Mouse (Mus musculus): ENCODE data around the gene Apol7a. TPM values are rescaled to one million over a fixed set of nuclear protein-coding genes. Genes with fewer than 3 reads are reported as not detected.
A peak's percentile ranks its signal among the peaks of the same experiment; 100 is the strongest.

The Apol7a gene
- total and polyA plus RNA-seq, 2 experiments from 2014 or later: not detected

- Histone ChIP-seq H3K4me2 (ENCODE audit: low read depth, low read length) (peak overlapping the region; percentile 55), H3K27me3 (ENCODE audit: insufficient read depth, low read length) (no peaks in the 10 kb centered on the region), H3K4me1 (ENCODE audit: insufficient read depth, low read length) (peaks cover 16% of the 10 kb centered on the region), H3K4me3 (ENCODE audit: low read length) (no peak overlapping the region), H3K9me3 (ENCODE audit: low read length) (no peaks in the 10 kb centered on the region), H3K27ac (peak overlapping the region; percentile 79), H3K36me3 (ENCODE audit: insufficient read depth, low read length) (no peaks in the 10 kb centered on the region), H3K9ac (replicated peaks; ENCODE audit: low read length) (peak overlapping the region; percentile 30; the same call in 1 of the 2 replicates)
- ATAC-seq (peak; percentile 28), DNase-seq (ENCODE audit: low spot score) (peak; percentile 50)
- WGBS: 37% methylated on average over 17 of the region's 17 CpGs
- TF ChIP-seq CTCF (IDR thresholded peaks at IDR 0.05; ENCODE audit: low read depth): no peak
Measured at GRCm38 (mm10) chr15:77344127-77345125, 54.5 kb downstream of the Apol7a start.

- peak overlapping the region; percentile 79 for H3K27ac ChIP-seq
- H3K9me3 ChIP-seq (ENCODE audit: low read length): no peaks in the 10 kb centered on the region
- no peaks in the 10 kb centered on the region for H3K27me3 ChIP-seq (ENCODE audit: insufficient read depth, low read length)
- peak; percentile 85 for TF ChIP-seq CTCF (IDR thresholded peaks at IDR 0.05; ENCODE audit: low read depth)
- H3K4me2 ChIP-seq (ENCODE audit: low read depth, low read length): peak overlapping the region; percentile 55
- DNase-seq (ENCODE audit: low spot score) (peak; percentile 76), ATAC-seq (peak; percentile 75)
- H3K36me3 ChIP-seq (ENCODE audit: insufficient read depth, low read length): no peaks in the 10 kb centered on the region
- 6% methylated on average over 13 of the region's 13 CpGs for WGBS
- H3K9ac ChIP-seq (replicated peaks; ENCODE audit: low read length): peak overlapping the region; percentile 30
- 0 out of 2 replicates have a peak overlapping the region, but pooled peaks have one; percentile 3 for H3K4me3 ChIP-seq (ENCODE audit: low read length)
- H3K4me1 ChIP-seq (ENCODE audit: insufficient read depth, low read length): peaks cover 16% of the 10 kb centered on the region
Measured at GRCm38 (mm10) chr15:77343527-77344091, 55.3 kb downstream of the Apol7a start.

DNA sequence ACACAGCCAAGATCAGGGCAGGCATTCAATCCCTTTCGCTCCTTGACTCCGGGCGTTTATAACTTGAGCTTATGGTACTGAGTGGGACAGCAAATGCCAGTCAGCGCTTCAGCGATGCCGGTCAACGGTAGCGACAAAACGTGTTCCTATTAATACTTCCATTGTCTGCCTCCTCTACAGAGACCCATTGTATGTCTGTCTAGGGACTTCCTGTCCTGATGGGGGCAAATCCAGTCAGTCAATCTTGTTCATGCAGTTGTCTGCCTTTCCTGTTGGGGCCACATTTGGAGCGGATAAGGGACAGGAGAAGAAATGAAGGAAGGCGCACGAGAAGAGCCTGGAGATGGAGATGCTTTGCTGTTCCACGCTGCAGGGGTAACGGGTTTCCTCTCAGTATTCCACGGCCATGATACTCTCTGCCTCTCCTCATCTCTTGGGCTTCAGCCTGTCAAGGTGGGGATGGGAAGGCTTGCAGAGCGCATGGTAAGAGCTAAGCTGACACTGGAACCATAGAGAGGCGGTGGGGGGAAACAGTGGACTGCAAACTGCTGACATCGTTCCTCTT, 55.9 kb downstream of the Apol7a start:
- WGBS: 19% methylated on average over 18 of the region's 18 CpGs
- Histone ChIP-seq H3K4me1 (ENCODE audit: insufficient read depth, low read length) (peaks cover 16% of the 10 kb centered on the region), H3K9me3 (ENCODE audit: low read length) (no peaks in the 10 kb centered on the region), H3K27ac (peak overlapping the region; percentile 79), H3K36me3 (ENCODE audit: insufficient read depth, low read length) (no peaks in the 10 kb centered on the region), H3K4me2 (ENCODE audit: low read depth, low read length) (peak overlapping the region; percentile 55), H3K4me3 (ENCODE audit: low read length) (0 out of 2 replicates have a peak overlapping the region, but pooled peaks have one; percentile 3), H3K27me3 (ENCODE audit: insufficient read depth, low read length) (no peaks in the 10 kb centered on the region), H3K9ac (replicated peaks; ENCODE audit: low read length) (peak overlapping the region; percentile 25)
- TF ChIP-seq CTCF (IDR thresholded peaks at IDR 0.05; ENCODE audit: low read depth): no peak
- no peak; the same call in 1 of the 2 replicates for ATAC-seq
- no peak for DNase-seq (ENCODE audit: low spot score)

DNA sequence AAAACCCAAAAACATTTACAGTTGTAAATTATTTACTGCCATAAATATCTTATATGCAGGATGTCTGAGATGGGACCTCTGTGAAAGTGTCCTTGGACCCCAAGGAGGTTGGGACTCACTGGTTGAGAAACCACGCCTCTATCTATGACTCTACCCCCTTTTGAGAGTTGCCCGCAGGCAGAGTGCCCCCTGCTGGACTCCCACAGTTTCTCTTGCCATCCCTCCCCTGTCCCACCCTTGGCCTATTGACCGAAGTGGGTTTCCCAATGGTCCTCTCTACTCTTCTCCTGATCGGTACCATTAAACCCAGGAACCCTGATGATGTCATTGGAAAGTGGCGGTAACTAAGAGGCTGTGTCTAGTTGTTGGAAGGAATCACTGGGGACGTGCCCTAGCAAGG, 56.9 kb downstream of the Apol7a start:
- Histone ChIP-seq H3K4me1 (ENCODE audit: insufficient read depth, low read length) (peaks cover 16% of the 10 kb centered on the region), H3K4me2 (ENCODE audit: low read depth, low read length) (no peak overlapping the region), H3K4me3 (ENCODE audit: low read length) (no peak overlapping the region), H3K36me3 (ENCODE audit: insufficient read depth, low read length) (no peaks in the 10 kb centered on the region), H3K9me3 (ENCODE audit: low read length) (no peaks in the 10 kb centered on the region), H3K27me3 (ENCODE audit: insufficient read depth, low read length) (no peaks in the 10 kb centered on the region), H3K9ac (replicated peaks; ENCODE audit: low read length) (no peak overlapping the region), H3K27ac (no peak overlapping the region)
- DNase-seq (ENCODE audit: low spot score): no peak
- peak; percentile 22 for TF ChIP-seq CTCF (IDR thresholded peaks at IDR 0.05; ENCODE audit: low read depth)
- no peak for ATAC-seq
- WGBS: 88% methylated on average over 6 of the region's 6 CpGs

DNA sequence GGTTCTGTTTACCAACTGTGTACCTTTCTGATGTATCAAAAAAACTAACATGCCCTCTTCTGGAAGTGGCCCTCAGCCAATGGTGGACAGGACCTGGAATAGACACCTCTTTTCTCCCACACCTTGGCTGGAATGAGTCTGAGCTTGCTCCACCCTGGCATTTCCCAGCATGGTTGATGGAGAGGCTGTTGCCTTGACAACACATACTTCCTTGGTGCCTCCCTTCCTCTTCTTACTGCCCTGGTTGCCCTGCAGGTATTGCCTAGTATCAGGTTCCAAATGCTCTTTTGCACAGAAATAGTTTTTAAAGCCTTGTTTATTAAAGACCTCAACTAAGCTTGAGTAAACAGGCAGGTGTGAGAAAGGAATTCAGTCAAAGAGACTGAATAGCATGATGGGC, 58.3 kb downstream of the Apol7a start:
- no peak for DNase-seq (ENCODE audit: low spot score)
- no peak for TF ChIP-seq CTCF (IDR thresholded peaks at IDR 0.05; ENCODE audit: low read depth)
- Histone ChIP-seq H3K4me3 (ENCODE audit: low read length) (no peak overlapping the region), H3K4me2 (ENCODE audit: low read depth, low read length) (no peak overlapping the region), H3K27me3 (ENCODE audit: insufficient read depth, low read length) (no peaks in the 10 kb centered on the region), H3K9ac (replicated peaks; ENCODE audit: low read length) (no peak overlapping the region), H3K4me1 (ENCODE audit: insufficient read depth, low read length) (peaks cover 19% of the 10 kb centered on the region), H3K9me3 (ENCODE audit: low read length) (no peaks in the 10 kb centered on the region), H3K36me3 (ENCODE audit: insufficient read depth, low read length) (no peaks in the 10 kb centered on the region), H3K27ac (no peak overlapping the region)
- no peak for ATAC-seq

DNA sequence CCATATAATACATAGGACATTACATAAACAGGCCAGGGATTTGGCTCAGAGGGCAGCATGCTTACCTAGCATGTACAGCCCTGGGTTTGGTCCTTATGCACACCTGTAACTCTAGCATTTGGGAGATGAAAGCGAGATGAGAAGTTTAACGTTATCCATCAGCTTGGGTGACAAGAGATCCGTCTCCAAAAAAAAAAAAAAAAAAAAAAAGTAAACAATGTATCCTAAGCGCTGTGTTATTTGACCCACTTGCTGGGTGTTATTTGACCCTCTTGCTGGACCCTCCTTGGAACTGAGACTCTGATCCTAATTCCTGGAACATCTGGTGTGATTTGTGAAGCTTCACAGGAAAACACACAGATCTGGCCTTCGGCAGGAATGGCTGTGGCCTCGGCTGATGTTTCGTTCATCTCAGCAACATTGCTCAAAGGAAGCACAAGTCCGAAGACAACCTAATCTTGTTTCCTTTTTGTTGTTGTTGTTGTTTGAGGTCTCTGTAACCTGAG, 59.9 kb downstream of the Apol7a start:
- ATAC-seq: no peak
- H3K4me2 ChIP-seq (ENCODE audit: low read depth, low read length): no peak overlapping the region
- H3K4me1 ChIP-seq (ENCODE audit: insufficient read depth, low read length): peaks cover 17% of the 10 kb centered on the region
- H3K4me3 ChIP-seq (ENCODE audit: low read length): no peak overlapping the region
- H3K9ac ChIP-seq (replicated peaks; ENCODE audit: low read length): no peak overlapping the region
- no peaks in the 10 kb centered on the region for H3K9me3 ChIP-seq (ENCODE audit: low read length)
- H3K27me3 ChIP-seq (ENCODE audit: insufficient read depth, low read length): no peaks in the 10 kb centered on the region
- WGBS: 79% methylated on average over 8 of the region's 8 CpGs
- no peak overlapping the region for H3K27ac ChIP-seq
- DNase-seq (ENCODE audit: low spot score): no peak
- no peak for TF ChIP-seq CTCF (IDR thresholded peaks at IDR 0.05; ENCODE audit: low read depth)
- H3K36me3 ChIP-seq (ENCODE audit: insufficient read depth, low read length): no peaks in the 10 kb centered on the region
